40 mouse cellular contexts compared by ENCODE assay signal in genomic region chr2:129545596-129545995, GRCm38 (mm10). TPM values are rescaled to one million over a fixed set of nuclear protein-coding genes. Genes with fewer than 3 reads are reported as not detected.
DNase-seq lines count a peak whose midpoint lies in the region; ATAC-seq and TF ChIP-seq lines count a peak whose summit lies in the region.
"Had no signal": no experiment of that assay in that cellular context is flagged by ENCODE, and none has a peak within 500 bp of the region (broad histone marks: within the 10 kb centered on the region; RNA-seq: fewer than 3 reads in every experiment).

No protein-coding gene starts in this region.

- TF ChIP-seq POLR2A in bone marrow, adult 2 months (IDR thresholded peaks at IDR 0.05; ENCODE audit: borderline replicate concordance, control insufficient read depth, low read depth, low read length): no peak

- no peak overlapping the region for H3K4me3 ChIP-seq in bone marrow, adult 2 months (replicated peaks; ENCODE audit: control insufficient read depth, low read depth, low read length)
- H3K4me3 ChIP-seq: erythroblast, embryonic 14.5 days; forebrain, embryonic 12.5 days; heart, adult 2 months; heart, embryonic 13.5 days; hindbrain, embryonic 12.5 days; intestine, embryonic 15.5 days; megakaryocyte, embryonic 14.5 days; midbrain, embryonic 13.5 days; neural tube, embryonic 15.5 days had no signal

- peaks cover 5% of the 10 kb centered on the region; the same call in 1 of the 2 replicates for H3K4me1 ChIP-seq in bone marrow, adult 2 months (ENCODE audit: control insufficient read depth, insufficient read depth, low read length)
- H3K4me1 ChIP-seq: intestine, embryonic 15.5 days had no signal

- intact Hi-C loops in heart, postnatal 25 days (cut with DNase I): no loop called here

- peak; percentile 90 for DNase-seq in heart, adult 11 months
- DNase-seq in heart, postnatal 25 days (ENCODE audit: low spot score): no peak
- DNase-seq in layer of hippocampus, adult 18-20 months (ENCODE audit: low spot score in 2 of 2): no peak
- DNase-seq: adrenal gland, adult 8-10 months; gastrocnemius, postnatal 14 days; heart, adult 2 months; heart, postnatal 14 days; kidney, adult 2 months; kidney, postnatal 4 days; layer of hippocampus, adult 9-11 months; liver; lung, embryonic 14.5 days; lung, postnatal 14 days; retina, postnatal 1 day; right cerebral cortex, postnatal 14 days; thymus, postnatal 4 days had no signal

- peak overlapping the region; percentile 54; the same call in 1 of the 2 replicates for H3K27ac ChIP-seq in bone marrow, adult 2 months (ENCODE audit: control insufficient read depth, insufficient read depth, low read depth, low read length, poor library complexity)
- H3K27ac ChIP-seq: heart, adult 2 months; heart, embryonic 13.5 days; hindbrain, embryonic 12.5 days; intestine, embryonic 15.5 days; kidney, postnatal 0 days; liver, embryonic 14.5 days; midbrain, embryonic 13.5 days had no signal

- 0 out of 2 replicates have a peak, but pooled peaks have one; percentile 15 for ATAC-seq in common myeloid progenitor, adult 5-6 weeks (replicated peaks; ENCODE audit: low read depth, poor library complexity, severe bottlenecking)
- 0 out of 2 replicates have a peak, but pooled peaks have one; percentile 30 for ATAC-seq in monocyte, adult 5-6 weeks (replicated peaks; ENCODE audit: insufficient number of reproducible peaks, low FRiP score, low TSS enrichment, poor library complexity, severe bottlenecking)
- ATAC-seq: activated CD4-positive, CD25-positive, alpha-beta regulatory T cell, adult 4 months; intestine, embryonic 15.5 days; midbrain, embryonic 13.5 days had no signal

- no peak for TF ChIP-seq CTCF in bone marrow, adult 2 months (IDR thresholded peaks at IDR 0.05; ENCODE audit: control insufficient read depth, insufficient read depth, low read length)

- 57% methylated on average over 7 of the region's 7 CpGs for WGBS in bone marrow, adult 2 months

RNA-seq across cellular contexts. Expression of gene F830045P16Rik, which starts 9.2 kb away (rescaled TPM):
- not detected for total RNA-seq in heart, postnatal 25 days (2021)
- polyA plus RNA-seq in bone marrow, adult 2 months (2011; ENCODE audit: insufficient read depth, insufficient read length, low replicate concordance, missing spikeins): not detected in 2 replicates
- total RNA-seq in common myeloid progenitor, adult 5-6 weeks (2017): not detected in 2 replicates
- total RNA-seq in monocyte, adult 5-6 weeks (2017): 0.67 TPM in 1 of 3 replicates, not detected in the others
- total RNA-seq in layer of hippocampus, adult 18-20 months (2021): under 1 TPM; 0.22 to 0.43 TPM
- total RNA-seq: adrenal gland, adult 8-10 months; CH12.LX; ES-E14; gastrocnemius, postnatal 14 days; hindbrain, postnatal 0 days had no signal
- polyA plus RNA-seq: activated CD4-positive, CD25-positive, alpha-beta regulatory T cell, adult 4 months; C2C12; cortical plate, adult 2 months; erythroblast, embryonic 14.5 days; forebrain, embryonic 12.5 days; heart, adult 2 months; heart, embryonic 13.5 days; hindbrain, postnatal 0 days; intestine, embryonic 15.5 days; kidney, adult 2 months; kidney, postnatal 0 days; limb, embryonic 11.5 days; lung, embryonic 14.5 days; midbrain, embryonic 13.5 days; neural tube, embryonic 15.5 days; small intestine, adult 2 months; stomach, embryonic 14.5 days; testis, adult 2 months; thymus, postnatal 0 days had no signal

RNA-seq across cellular contexts. Expression of gene Sirpa, which starts 47.0 kb away (rescaled TPM):
- 10 to 100 TPM; 24.6 to 28.1 TPM for total RNA-seq in heart, postnatal 25 days (2021)
- polyA plus RNA-seq in bone marrow, adult 2 months (2011; ENCODE audit: insufficient read depth, insufficient read length, low replicate concordance, missing spikeins): 39.2 and 93.9 TPM in 2 replicates
- total RNA-seq in common myeloid progenitor, adult 5-6 weeks (2017): 31.6 and 39.6 TPM in 2 replicates
- total RNA-seq in monocyte, adult 5-6 weeks (2017): 334 to 497 TPM (median 494 TPM) in 3 replicates
- 100 to 1,000 TPM; 295 to 305 TPM for total RNA-seq in layer of hippocampus, adult 18-20 months (2021)
